Mouse (Mus musculus) heart, embryonic 11.5 days (tissue): ENCODE results near the gene Gpr39. TPM values are rescaled to one million over a fixed set of nuclear protein-coding genes. Genes with fewer than 3 reads are reported as not detected.

Experiments
- ATAC-seq: fragments of 200-750 bp; cut with Nextera tagmentation; replicated peaks from 2 replicates; pipeline ENCODE4 v1.8.0; 2017; ENCODE audit warnings: moderate library complexity; ENCODE audit not compliant: insufficient number of reproducible peaks, low FRiP score, low TSS enrichment
- H3K27ac ChIP-seq: fragments of 300-500 bp; sonication (generic); 2 replicates; pipeline ENCODE4 v1.5.1; 2014; ENCODE audit warnings: mild to moderate bottlenecking, low read depth, low read length
- H3K27me3 ChIP-seq: fragments of 300-500 bp; sonication (generic); 2 replicates; pipeline ENCODE4 v1.6.1; 2014; ENCODE audit warnings: mild to moderate bottlenecking, low read length, mixed read lengths; ENCODE audit not compliant: control insufficient read depth, insufficient read depth
- H3K36me3 ChIP-seq: fragments of 300-500 bp; sonication (generic); 2 replicates; pipeline ENCODE4 v1.6.1; 2014; ENCODE audit warnings: mild to moderate bottlenecking, low read length, moderate library complexity, mixed read lengths; ENCODE audit not compliant: control insufficient read depth, insufficient read depth
- H3K4me1 ChIP-seq: fragments of 300-500 bp; sonication (generic); 2 replicates; pipeline ENCODE4 v1.6.1; 2014; ENCODE audit warnings: low read length; ENCODE audit not compliant: control insufficient read depth, insufficient read depth
- H3K4me2 ChIP-seq: fragments of 300-500 bp; sonication (generic); 2 replicates; pipeline ENCODE4 v1.6.1; 2014; ENCODE audit warnings: mild to moderate bottlenecking, moderate library complexity
- H3K4me3 ChIP-seq: fragments of 300-500 bp; sonication (generic); 2 replicates; pipeline ENCODE4 v1.5.1; 2014; ENCODE audit warnings: low read depth, low read length
- H3K9ac ChIP-seq: fragments of 300-500 bp; sonication (generic); 2 replicates; pipeline ENCODE4 v1.6.1; 2014; ENCODE audit warnings: mild to moderate bottlenecking, low read depth, low read length, moderate library complexity
- H3K9me3 ChIP-seq: fragments of 300-500 bp; sonication (generic); replicated peaks from 2 replicates; pipeline ENCODE4 v1.6.1; 2016; ENCODE audit warnings: low read length; ENCODE audit not compliant: control insufficient read depth
- WGBS: fragments of 180-500 bp; shearing (Covaris S2); extraction: QIAGEN DNeasy Blood & Tissue Kit; methylation state at CpG from one replicate; pipeline ENCODE4 v1.1.7; 2014; ENCODE audit not compliant: insufficient replicate concordance; 5-methylcytosine and 5-hydroxymethylcytosine counted together
- polyA plus RNA-seq: library from polyadenylated mRNA; unstranded; fragments of >200 nt; fragmentation: Nextera tagmentation; extraction: Ambion mirVana; gene quantifications from 2 replicates; pipeline ENCODE4 v1.2.1, GENCODE M21; 2014

The Gpr39 gene
- polyA plus RNA-seq, 1 experiment from 2014 or later, result 3.5 TPM

- H3K4me2 ChIP-seq, result no peak overlapping the region
- H3K36me3 ChIP-seq, result no peaks in the 10 kb centered on the region
- H3K4me3 ChIP-seq, result no peak overlapping the region
- 66% methylated on average over 3 of the region's 3 CpGs for WGBS
- H3K9ac ChIP-seq, result no peak overlapping the region
- ATAC-seq, result no peak
- no peaks in the 10 kb centered on the region for H3K9me3 ChIP-seq
- H3K27me3 ChIP-seq, result no peaks in the 10 kb centered on the region
- H3K4me1 ChIP-seq, result peaks cover 6% of the 10 kb centered on the region; the same call in 1 of the 2 replicates
- H3K27ac ChIP-seq, result no peak overlapping the region
These were observed 28.6 kb downstream of the Gpr39 start for GRCm38 (mm10) chr1:125705412-125705811.

GRCm38 (mm10) chr1:125715286-125715685 lies 38.5 kb downstream of the Gpr39 start:
- H3K4me2 ChIP-seq, result no peak overlapping the region
- H3K27ac ChIP-seq, result no peak overlapping the region
- H3K27me3 ChIP-seq, result no peaks in the 10 kb centered on the region
- ATAC-seq, result no peak
- H3K9me3 ChIP-seq, result no peaks in the 10 kb centered on the region
- H3K4me3 ChIP-seq, result no peak overlapping the region
- H3K9ac ChIP-seq, result no peak overlapping the region
- H3K36me3 ChIP-seq, result no peaks in the 10 kb centered on the region
- 81% methylated on average over 3 of the region's 3 CpGs for WGBS
- peaks cover 3% of the 10 kb centered on the region; the same call in 1 of the 2 replicates for H3K4me1 ChIP-seq

DNA sequence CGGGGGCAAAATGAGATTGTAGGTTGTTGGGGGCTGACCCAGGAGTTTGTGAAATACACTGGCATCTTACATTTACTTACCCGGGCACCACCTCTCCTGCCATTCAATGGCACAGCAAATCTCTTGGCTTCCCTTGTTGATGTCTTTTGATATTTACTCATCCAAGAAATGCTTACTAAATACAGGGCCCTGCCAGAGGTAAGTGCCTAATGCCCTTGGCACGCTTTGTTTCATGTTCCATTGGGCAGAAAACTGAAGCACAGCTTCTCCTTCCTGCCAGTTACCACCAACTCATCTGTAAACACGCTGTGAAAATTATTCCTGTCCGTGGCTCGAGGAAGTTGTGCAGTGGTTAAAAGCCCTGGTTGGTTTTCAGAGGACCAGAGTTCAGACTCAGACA lies 39.4 kb downstream of the Gpr39 start:
- 74% methylated on average over 6 of the region's 6 CpGs for WGBS
- Histone ChIP-seq H3K9ac (no peak overlapping the region), H3K4me3 (no peak overlapping the region), H3K4me2 (no peak overlapping the region), H3K4me1 (peaks cover 3% of the 10 kb centered on the region; the same call in 1 of the 2 replicates), H3K36me3 (no peaks in the 10 kb centered on the region), H3K27me3 (no peaks in the 10 kb centered on the region), H3K9me3 (no peaks in the 10 kb centered on the region), H3K27ac (no peak overlapping the region)
- no peak for ATAC-seq

DNA sequence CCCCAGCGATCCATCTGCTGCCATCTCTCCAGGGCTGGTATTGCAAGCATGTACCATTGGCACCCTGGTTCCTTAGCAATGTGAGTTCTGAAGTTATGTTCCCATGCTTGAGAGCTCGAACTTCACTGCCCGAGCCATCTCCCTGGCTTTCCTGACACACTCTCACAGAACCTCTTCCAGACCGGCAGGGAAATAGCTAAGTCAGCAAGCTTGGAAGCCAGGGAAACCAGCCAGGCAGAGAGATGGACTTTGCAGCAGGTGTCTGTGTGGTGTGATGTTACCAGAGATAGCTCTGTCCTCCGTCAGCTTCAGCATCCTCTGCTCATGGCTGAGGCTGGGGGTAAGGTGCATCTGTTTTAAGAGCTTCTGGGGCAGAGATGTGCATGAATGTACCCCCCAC lies 41.1 kb downstream of the Gpr39 start:
- Histone ChIP-seq H3K4me3 (no peak overlapping the region), H3K27ac (no peak overlapping the region), H3K4me1 (peaks cover 3% of the 10 kb centered on the region; the same call in 1 of the 2 replicates), H3K27me3 (no peaks in the 10 kb centered on the region), H3K9ac (no peak overlapping the region), H3K36me3 (no peaks in the 10 kb centered on the region), H3K4me2 (no peak overlapping the region), H3K9me3 (no peaks in the 10 kb centered on the region)
- 82% methylated on average over 5 of the region's 5 CpGs for WGBS
- ATAC-seq, result no peak

DNA sequence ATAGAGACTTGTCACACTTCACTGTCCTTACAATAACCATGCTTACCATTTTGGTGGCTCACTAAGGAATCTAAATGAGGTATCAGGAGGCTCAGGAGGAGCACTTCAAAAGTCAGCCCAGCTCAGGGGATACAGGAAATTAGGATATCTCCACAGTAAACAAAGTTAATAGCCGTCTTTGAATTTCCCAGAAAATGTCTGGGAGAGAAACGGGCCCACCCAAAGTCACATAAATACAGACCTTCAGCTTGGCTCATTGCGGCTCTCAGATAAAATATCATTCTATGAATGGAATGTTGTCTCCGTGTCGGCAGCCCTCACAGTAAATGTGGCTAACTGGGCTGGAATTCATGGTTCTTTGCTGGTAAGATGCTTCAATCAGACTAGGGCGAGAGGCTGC lies 42.3 kb downstream of the Gpr39 start:
- H3K4me3 ChIP-seq, result no peak overlapping the region
- 43% methylated on average over 6 of the region's 6 CpGs for WGBS

DNA sequence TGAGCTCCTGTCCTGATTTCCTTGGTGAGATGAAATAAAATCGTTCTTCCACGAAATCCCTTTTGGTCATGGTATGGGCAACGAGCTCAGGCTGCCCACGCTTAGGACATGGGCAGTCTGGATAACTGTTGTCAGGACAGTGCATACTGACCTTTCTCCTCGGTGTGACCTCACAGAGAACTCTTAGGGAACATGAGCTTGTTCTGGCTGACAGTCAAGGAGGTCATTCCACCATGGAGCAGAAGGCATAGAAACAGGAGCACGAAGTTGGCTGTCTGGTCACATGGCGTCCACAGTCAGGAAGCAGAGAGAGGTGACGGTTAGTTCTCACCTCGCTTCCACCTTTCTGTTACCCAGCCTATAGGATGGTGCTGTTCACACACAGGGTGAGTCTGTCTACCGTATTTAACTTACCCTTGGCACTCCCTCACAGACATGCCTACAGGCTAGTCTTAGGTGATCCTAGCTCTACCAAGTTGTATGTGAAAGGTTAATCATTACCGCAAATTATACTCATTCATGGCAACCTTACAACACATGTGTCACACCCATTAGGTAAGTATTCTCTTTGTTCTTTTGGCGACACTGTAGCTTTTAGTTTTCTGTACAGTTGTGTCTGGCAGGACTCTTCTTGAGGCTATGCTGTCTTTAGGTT lies 44.4 kb downstream of the Gpr39 start:
- H3K36me3 ChIP-seq, result no peaks in the 10 kb centered on the region
- no peak overlapping the region for H3K4me3 ChIP-seq
- H3K9ac ChIP-seq, result no peak overlapping the region
- ATAC-seq, result no peak
- H3K9me3 ChIP-seq, result no peaks in the 10 kb centered on the region
- no peak overlapping the region for H3K4me2 ChIP-seq
- H3K4me1 ChIP-seq, result peaks cover 3% of the 10 kb centered on the region; the same call in 1 of the 2 replicates
- no peak overlapping the region for H3K27ac ChIP-seq
- H3K27me3 ChIP-seq, result no peaks in the 10 kb centered on the region
- WGBS, result 89% methylated on average over 12 of the region's 12 CpGs

More for the DNA sequence above, 42.3 kb downstream of the Gpr39 start:
- H3K9ac ChIP-seq, result no peak overlapping the region
- no peak overlapping the region for H3K4me2 ChIP-seq
- no peaks in the 10 kb centered on the region for H3K9me3 ChIP-seq
- no peak overlapping the region for H3K27ac ChIP-seq
- no peak for ATAC-seq
- no peaks in the 10 kb centered on the region for H3K27me3 ChIP-seq
- H3K4me1 ChIP-seq, result peaks cover 3% of the 10 kb centered on the region; the same call in 1 of the 2 replicates
- no peaks in the 10 kb centered on the region for H3K36me3 ChIP-seq

DNA sequence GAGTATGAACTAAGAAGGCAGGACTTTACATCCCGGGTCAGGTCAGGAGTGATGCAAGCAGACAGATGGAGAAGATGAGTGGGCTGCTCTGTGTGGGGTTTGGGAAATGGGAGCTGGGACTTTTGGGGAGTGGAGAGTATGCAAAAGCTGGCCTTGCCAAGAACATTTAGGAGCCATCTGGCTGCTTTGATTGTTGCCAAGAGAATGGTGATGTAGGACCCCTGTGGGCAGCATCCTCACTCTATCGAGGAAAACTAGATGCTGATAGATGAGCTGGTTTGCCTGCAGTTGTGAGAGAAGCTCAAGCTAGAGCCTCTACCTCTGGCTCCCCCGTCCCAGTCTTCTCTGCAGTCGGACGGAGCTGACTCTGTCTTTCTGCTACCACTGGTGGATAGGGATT lies 47.5 kb downstream of the Gpr39 start:
- Histone ChIP-seq H3K4me1 (no peaks in the 10 kb centered on the region), H3K36me3 (no peaks in the 10 kb centered on the region), H3K4me3 (no peak overlapping the region), H3K27ac (no peak overlapping the region), H3K27me3 (no peaks in the 10 kb centered on the region), H3K4me2 (no peak overlapping the region), H3K9ac (no peak overlapping the region), H3K9me3 (no peaks in the 10 kb centered on the region)
- 83% methylated on average over 5 of the region's 5 CpGs for WGBS
- ATAC-seq, result no peak

DNA sequence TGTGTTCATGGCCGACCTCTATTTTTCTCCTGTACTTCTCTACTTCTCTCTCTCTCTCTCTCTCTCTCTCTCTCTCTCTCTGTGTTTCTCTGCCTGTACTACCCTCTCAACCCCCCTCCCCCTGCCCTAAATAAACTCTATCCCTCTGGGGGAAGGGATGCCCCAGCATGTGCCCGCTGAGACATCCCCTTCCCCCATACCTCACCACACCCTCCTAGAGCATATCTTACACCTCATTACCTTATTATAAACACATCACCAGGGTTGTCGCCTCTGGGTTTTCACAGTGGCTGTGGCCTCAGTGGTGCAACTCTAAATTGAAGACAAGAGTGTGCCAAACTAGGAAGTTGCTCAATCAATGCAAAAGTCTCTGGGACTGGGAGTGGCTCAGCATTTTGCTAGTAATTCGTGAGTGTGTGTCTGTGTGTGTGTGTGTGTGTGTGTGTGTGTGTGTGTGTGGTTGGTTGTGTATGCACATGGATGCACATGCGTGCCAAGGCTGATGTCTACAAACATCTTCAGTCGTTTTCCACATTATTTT lies 52.3 kb downstream of the Gpr39 start:
- no peaks in the 10 kb centered on the region for H3K4me1 ChIP-seq
- H3K36me3 ChIP-seq, result no peaks in the 10 kb centered on the region
- no peak for ATAC-seq
- 61% methylated on average over 6 of the region's 6 CpGs for WGBS
- H3K9me3 ChIP-seq, result no peaks in the 10 kb centered on the region
- no peak overlapping the region for H3K4me3 ChIP-seq
- H3K27me3 ChIP-seq, result no peaks in the 10 kb centered on the region
- H3K4me2 ChIP-seq, result no peak overlapping the region
- H3K27ac ChIP-seq, result no peak overlapping the region
- H3K9ac ChIP-seq, result no peak overlapping the region
